Mouse (Mus musculus): Measurements from ENCODE around the gene Synpo2l.
A peak's percentile ranks its signal among the peaks of the same experiment; 100 is the strongest.

Gene Synpo2l

GRCm38 (mm10) chr14:20681742-20682141, 13.6 kb upstream of the Synpo2l start:
- no peak for DNase-seq (ENCODE audit: low spot score in 2 of 2)

- DNase-seq (ENCODE audit: low spot score in 2 of 2) = no peak
Observed at GRCm38 (mm10) chr14:20677906-20678305, 9.8 kb upstream of the Synpo2l start.

- peak; percentile 90 to 93 for DNase-seq (ENCODE audit: low spot score in 2 of 2)
Observed at GRCm38 (mm10) chr14:20674064-20674833, 6.1 kb upstream of the Synpo2l start, which contains the start of gene Sec24c. Gene Sec24c (plus strand): TSS chr14:20674308.

DNA sequence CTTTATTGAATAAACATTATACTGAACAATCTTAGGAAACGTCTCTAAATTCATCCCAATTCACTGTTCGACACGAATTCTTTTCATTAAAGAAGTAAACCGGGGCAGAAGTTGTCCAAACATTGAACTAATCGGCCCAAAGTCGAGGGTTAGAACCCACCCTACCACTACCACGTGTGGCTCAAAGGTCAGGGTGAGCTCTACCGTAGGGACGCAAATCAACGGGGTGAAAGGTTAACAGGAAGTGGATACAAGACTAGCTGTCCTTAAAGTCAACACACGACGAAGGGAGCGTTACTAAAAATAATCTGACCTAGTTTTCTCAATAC, 5.5 kb upstream of the Synpo2l start:
- DNase-seq (ENCODE audit: low spot score in 2 of 2) = peak in 1 of 2 experiments; percentile 48

GRCm38 (mm10) chr14:20672990-20673389, 4.8 kb upstream of the Synpo2l start:
- no peak for DNase-seq (ENCODE audit: low spot score in 2 of 2)

- no peak for DNase-seq (ENCODE audit: low spot score in 2 of 2)
Observed at GRCm38 (mm10) chr14:20667469-20667868, 685 bp downstream of the Synpo2l start.

- DNase-seq (ENCODE audit: low spot score in 2 of 2) = no peak
Observed at GRCm38 (mm10) chr14:20664436-20664835, 3.7 kb downstream of the Synpo2l start.

- DNase-seq (ENCODE audit: low spot score in 2 of 2) = no peak
Observed at GRCm38 (mm10) chr14:20663601-20664000, 4.6 kb downstream of the Synpo2l start.

- no peak for DNase-seq (ENCODE audit: low spot score in 2 of 2)
Observed at GRCm38 (mm10) chr14:20662740-20663139, 5.4 kb downstream of the Synpo2l start.

DNA sequence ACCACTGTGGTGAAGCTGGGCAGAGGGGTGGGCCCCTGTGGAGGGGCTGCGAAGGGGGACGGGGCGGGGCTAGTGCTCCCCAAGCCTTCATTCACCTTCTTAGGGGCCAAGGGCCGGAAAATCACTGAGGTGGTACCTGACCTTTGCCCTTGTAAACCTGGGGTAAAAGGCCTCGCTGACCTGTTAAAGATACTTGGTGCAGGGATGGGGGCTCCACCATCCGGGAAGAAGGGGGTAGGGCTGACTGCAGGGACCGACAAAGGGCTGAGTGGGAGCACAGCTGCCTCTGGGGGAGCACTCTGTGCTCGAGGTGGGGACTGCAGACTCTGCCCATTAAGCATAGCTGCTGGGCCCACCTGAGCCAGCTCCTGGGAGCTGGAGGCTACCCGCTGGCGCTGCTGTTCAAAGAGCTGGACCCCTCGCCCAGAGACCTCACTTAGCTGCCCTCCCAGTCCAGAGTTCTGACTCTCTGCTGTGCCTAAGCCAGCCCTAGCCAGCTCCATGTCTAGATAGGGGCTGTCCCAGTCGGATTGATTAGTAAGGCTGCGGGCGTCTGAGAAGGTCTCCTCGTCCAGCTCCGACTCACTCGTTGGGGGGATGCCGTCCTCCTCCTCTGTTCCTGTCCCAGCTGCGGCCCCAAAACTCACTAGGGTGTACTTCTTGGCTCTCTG, 6.4 kb downstream of the Synpo2l start:
- peak in 1 of 2 experiments; percentile 16 for DNase-seq (ENCODE audit: low spot score in 2 of 2)

DNA sequence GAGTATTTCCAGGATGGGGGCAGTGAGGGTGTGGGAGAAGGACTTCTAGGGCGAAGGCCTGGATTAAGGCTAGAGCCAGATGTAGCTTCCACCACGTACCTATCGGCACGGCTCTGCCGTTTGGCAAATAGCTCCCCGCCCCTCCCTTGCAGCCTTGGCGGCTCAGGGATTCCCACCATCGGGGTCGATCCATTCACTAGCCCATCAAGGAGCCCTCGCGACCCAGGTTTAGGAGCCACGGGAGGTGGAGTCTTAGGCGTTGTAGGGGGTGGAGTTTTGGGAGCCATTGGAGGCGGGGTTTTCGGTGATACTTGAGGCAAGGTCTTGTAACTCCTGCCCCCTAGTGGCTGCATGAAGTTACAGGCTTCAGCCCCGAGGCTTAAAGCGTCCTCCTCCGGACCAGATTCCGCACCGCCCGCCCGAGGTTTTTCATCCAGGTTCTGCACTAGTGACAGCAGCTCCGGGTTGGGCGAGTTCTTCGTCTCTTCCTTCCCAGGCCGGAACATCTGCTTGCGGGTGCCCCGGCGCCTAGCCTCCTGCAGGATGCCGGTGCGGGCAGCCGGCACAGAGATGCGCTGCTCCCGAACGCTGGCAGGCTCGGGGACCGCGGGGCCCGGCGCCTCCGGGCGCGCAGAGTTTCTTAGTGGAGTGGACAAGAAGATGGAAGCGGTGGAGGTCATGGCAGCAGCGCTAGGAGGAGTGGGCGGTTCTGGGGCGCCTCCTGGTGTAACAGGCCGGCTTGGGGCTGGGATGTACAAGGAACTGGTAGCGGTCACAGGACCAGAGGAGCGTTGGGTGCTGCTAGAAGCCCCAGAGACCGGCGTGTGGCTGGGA, 7.1 kb downstream of the Synpo2l start:
- peak; percentile 91 for DNase-seq (ENCODE audit: low spot score in 2 of 2)

DNA sequence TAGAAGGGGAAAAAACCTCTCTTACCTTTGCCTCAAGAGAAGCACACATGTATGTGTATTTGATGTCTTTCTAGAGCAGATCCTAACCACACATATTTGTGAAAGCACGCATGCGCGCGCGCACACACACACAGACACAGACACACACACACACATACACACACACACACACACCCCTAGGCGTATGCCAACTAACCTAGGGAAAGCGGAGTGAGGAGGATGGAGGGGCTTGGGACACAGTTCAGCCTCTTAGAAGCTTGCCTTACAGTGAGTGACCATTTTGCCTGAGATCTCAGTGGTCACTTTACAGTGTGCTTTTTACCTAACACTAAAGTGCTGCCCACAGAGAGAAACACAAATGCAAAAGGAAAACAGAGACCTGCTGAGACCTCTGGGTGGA, 8.5 kb downstream of the Synpo2l start:
- no peak for DNase-seq (ENCODE audit: low spot score in 2 of 2)

DNA sequence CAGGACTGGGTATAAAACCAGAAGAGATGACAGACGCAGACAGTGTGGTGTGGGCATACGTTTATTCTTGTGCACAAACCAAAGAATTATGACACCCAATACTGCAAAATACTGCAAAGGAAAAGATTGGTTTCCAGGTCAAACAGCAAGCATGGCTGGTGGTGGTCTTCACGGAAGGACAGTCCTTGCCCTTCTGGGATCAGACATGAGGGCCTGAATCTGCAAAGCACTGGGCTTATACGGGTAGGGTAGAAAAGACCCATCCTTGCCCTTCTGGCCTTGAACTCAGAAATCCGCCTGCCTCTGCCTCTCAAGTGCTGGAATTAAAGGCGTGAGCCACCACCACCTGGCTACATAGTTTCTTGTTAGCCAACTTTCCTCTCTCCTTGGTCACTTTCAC, 9.3 kb downstream of the Synpo2l start:
- no peak for DNase-seq (ENCODE audit: low spot score in 2 of 2)

DNA sequence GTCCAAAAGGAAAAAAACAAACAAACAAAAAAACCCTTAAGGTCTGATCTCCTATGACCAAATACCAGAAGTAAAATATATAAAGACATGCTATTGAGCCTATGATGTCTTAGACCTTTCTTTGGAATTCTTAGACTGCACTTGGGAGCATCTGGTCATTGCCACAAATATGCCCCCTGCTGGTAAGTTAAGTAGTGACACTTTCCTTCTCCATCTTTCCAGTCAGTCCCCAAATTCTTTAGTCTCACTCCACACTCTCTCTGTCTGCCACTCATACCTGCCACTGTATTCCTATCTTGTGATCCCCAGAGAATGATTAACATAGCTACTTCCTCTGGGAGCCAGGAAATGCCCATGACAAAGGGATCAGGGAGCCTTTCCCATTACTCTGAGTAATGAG, 9.8 kb downstream of the Synpo2l start:
- DNase-seq (ENCODE audit: low spot score in 2 of 2) = peak in 1 of 2 experiments; percentile 25

- no peak for DNase-seq (ENCODE audit: low spot score in 2 of 2)
Observed at GRCm38 (mm10) chr14:20656361-20656760, 11.8 kb downstream of the Synpo2l start, which contains the start of gene Myoz1. Gene Myoz1 (minus strand): TSS chr14:20656540.

- DNase-seq (ENCODE audit: low spot score in 2 of 2) = no peak
Observed at GRCm38 (mm10) chr14:20655731-20656130, 12.4 kb downstream of the Synpo2l start.

DNA sequence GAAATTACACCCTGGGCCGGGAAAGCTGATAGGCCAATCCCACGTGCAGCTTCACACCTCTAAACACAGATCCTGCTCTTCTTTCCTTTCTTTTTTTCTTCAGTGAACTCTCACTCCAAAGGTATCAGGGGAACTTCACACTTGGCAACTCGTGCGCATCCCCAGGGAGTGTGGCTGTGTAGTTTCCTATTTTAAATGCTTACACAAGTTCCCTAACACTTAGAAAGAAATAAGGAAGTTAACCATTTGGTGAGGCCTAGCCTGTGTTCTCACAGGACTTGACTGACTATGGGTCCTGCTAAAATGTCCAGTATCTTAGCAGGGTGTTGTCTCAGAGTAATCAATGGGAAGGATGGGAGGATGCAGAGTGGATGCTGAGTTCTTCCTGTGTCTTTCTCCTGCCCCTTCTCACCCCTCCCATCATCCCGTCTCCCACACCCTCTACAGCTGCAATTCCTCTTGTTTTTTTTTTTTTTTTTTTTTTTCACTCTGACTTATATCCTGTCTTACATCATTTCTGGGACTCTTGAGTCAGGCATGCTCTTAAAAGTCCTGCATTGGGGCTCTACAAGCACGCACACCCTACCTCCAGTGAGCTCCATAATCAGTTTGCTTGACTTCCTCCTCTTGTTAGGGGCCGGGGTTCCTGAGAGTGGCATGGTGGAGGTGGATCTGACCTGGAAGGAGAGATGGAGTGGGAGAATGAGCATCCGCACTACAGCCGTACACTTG, 13.3 kb downstream of the Synpo2l start:
- no peak for DNase-seq (ENCODE audit: low spot score in 2 of 2)

DNA sequence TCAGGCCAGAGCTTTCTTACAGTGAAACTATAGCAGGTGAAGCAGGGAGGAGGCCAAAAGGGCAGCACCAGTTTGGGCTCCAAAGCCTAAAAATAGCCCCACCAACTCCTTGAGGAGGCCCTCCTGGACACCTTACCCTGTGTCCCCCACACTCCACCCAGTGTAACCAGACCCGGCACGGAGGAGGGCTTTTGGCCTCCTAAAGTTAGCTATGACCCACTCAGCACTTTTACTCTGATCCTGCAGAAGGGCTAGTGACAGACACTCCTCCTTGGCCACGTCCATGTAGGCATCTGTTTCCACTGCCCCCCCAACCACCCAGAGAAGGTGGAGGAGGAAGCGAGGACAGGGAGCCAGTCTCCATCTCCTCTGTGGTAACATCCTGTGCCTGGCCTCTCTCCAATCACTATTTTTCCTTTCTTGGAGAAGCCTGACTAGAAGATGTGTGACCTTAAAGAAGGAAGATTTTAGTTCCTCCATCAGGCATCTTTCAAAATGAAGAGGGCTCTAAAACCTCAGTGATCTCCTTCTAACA, 16.4 kb downstream of the Synpo2l start:
- DNase-seq (ENCODE audit: low spot score in 2 of 2) = no peak

DNA sequence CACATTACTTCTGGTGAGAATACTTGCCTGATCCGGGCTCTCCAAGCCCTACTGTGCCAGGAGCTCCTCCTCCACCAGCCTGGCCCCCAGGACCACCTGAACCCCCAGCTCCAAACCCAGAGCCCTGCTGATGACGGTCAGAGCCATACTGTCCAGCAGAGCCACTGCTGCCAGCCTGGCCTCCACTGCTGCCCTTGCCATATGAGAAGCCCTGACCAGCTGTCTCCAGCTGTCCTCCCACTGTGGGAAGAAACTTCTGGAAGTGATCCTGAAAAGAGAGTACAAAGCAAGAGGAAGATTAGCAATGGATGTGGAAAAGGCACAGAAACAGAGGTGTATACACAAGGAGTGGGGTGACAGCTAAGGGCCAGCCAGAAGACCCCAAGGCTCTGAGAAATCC, 17.2 kb downstream of the Synpo2l start:
- no peak for DNase-seq (ENCODE audit: low spot score in 2 of 2)

DNA sequence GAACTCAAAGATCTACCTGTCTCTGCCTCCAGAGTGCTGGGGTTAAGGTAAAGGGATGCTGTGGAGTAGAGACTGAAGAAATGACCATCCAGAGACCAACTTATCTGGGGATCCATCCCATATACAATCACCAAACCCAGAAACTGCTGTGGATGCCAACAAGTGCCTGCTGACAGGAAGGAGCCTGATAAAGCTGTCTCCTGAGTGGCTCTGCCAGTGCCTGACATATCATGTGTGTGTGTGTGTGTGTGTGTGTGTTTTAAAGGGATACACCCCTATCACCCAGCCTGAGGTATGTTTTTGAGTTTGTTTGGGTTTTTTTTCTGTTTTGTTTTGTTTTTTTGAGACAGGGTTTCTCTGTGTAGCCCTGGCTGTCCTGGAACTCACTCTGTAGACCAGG, 21.8 kb downstream of the Synpo2l start:
- DNase-seq (ENCODE audit: low spot score in 2 of 2) = no peak

- DNase-seq (ENCODE audit: low spot score in 2 of 2) = no peak
Observed at GRCm38 (mm10) chr14:20645547-20645946, 22.6 kb downstream of the Synpo2l start.
